ENCODE assay signal across 7 mouse cellular contexts in the genomic region with DNA sequence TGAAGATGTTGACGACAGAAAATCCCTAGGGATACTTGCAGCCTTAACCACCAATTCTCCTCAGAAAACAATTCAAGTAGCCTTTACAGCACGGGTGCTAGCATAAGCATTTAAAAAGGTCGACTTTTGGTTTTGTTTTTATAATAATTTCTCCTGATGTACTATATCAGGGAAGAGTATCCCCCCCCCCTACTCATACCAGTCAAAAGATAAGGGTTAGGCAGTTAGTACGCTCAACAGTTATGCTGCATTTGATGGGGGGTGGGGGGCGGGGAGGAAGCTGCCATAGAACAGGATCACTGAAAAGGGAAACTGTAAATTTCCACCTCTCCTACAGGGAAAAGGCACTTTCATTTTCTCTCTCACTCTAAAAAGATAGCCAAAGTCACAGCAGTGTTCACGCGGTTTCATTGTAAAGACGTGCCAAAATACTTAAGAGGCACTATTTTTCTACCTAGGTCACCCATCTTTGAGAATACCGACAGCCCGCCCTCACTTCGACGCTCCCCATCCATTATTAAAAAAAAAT. TPM values are rescaled to one million over a fixed set of nuclear protein-coding genes. Genes with fewer than 3 reads are reported as not detected.
DNase-seq lines count a peak whose midpoint lies in the region; ATAC-seq lines count a peak whose summit lies in the region.

No protein-coding gene starts in this region.

- H3K27ac ChIP-seq in lung, embryonic 16.5 days (ENCODE audit: low read length) = peak overlapping the region; percentile 84
- H3K27ac ChIP-seq in embryonic facial prominence, embryonic 15.5 days (replicated peaks) = no peak overlapping the region; the same call in 1 of the 2 replicates
- H3K27ac ChIP-seq in limb, embryonic 13.5 days = 0 out of 2 replicates have a peak overlapping the region, but pooled peaks have one; percentile 1
- peak overlapping the region; percentile 83; the same call in 1 of the 2 replicates for H3K27ac ChIP-seq in stomach, embryonic 15.5 days

- peak overlapping the region; percentile 83 for H3K9ac ChIP-seq in lung, embryonic 16.5 days (ENCODE audit: low read length)
- H3K9ac ChIP-seq in embryonic facial prominence, embryonic 15.5 days = peak overlapping the region; percentile 42
- peak overlapping the region; percentile 79; the same call in 1 of the 2 replicates for H3K9ac ChIP-seq in limb, embryonic 13.5 days
- peak overlapping the region; percentile 55; the same call in 1 of the 2 replicates for H3K9ac ChIP-seq in stomach, embryonic 15.5 days

- DNase-seq in lung, postnatal 36 days = no peak
- no peak for DNase-seq in gastrocnemius, postnatal 36 days
- DNase-seq in MN1 (ENCODE audit: low spot score) = no peak

- H3K4me1 ChIP-seq in lung, embryonic 16.5 days (replicated peaks; ENCODE audit: control insufficient read depth, insufficient read depth, low read length) = peaks cover 7% of the 10 kb centered on the region; the same call in 1 of the 2 replicates
- 0 out of 2 replicates have a peak, but pooled peaks cover 10% of the 10 kb centered on the region for H3K4me1 ChIP-seq in embryonic facial prominence, embryonic 15.5 days
- H3K4me1 ChIP-seq in limb, embryonic 13.5 days = peaks cover 9% of the 10 kb centered on the region; the same call in 1 of the 2 replicates
- peaks cover 10% of the 10 kb centered on the region for H3K4me1 ChIP-seq in stomach, embryonic 15.5 days

- no peaks in the 10 kb centered on the region for H3K9me3 ChIP-seq in lung, embryonic 16.5 days (ENCODE audit: control insufficient read depth, low read length)
- no peaks in the 10 kb centered on the region for H3K9me3 ChIP-seq in embryonic facial prominence, embryonic 15.5 days (replicated peaks)
- H3K9me3 ChIP-seq in limb, embryonic 13.5 days = no peaks in the 10 kb centered on the region
- no peaks in the 10 kb centered on the region for H3K9me3 ChIP-seq in stomach, embryonic 15.5 days

- peak overlapping the region; percentile 85 for H3K4me3 ChIP-seq in lung, embryonic 16.5 days (ENCODE audit: low read length)
- H3K4me3 ChIP-seq in embryonic facial prominence, embryonic 15.5 days (replicated peaks) = peak overlapping the region; percentile 78
- peak overlapping the region; percentile 75 for H3K4me3 ChIP-seq in limb, embryonic 13.5 days
- H3K4me3 ChIP-seq in stomach, embryonic 15.5 days (replicated peaks) = peak overlapping the region; percentile 76

- H3K36me3 ChIP-seq in lung, embryonic 16.5 days (ENCODE audit: control insufficient read depth, insufficient read depth, low read length) = no peaks in the 10 kb centered on the region
- H3K36me3 ChIP-seq in embryonic facial prominence, embryonic 15.5 days = no peaks in the 10 kb centered on the region
- 0 out of 2 replicates have a peak, but pooled peaks cover 3% of the 10 kb centered on the region for H3K36me3 ChIP-seq in limb, embryonic 13.5 days
- no peaks in the 10 kb centered on the region for H3K36me3 ChIP-seq in stomach, embryonic 15.5 days

- ATAC-seq in lung, embryonic 16.5 days (ENCODE audit: low read depth) = no peak
- ATAC-seq in embryonic facial prominence, embryonic 15.5 days (ENCODE audit: insufficient number of reproducible peaks, low FRiP score, low TSS enrichment, low read depth) = no peak
- no peak for ATAC-seq in limb, embryonic 13.5 days (ENCODE audit: low FRiP score, low read depth)
- no peak for ATAC-seq in stomach, embryonic 15.5 days (ENCODE audit: insufficient read depth, low FRiP score, low read depth)

- WGBS in lung, embryonic 16.5 days = 3% methylated on average over 12 of the region's 12 CpGs
- WGBS in embryonic facial prominence, embryonic 15.5 days = 6% methylated on average over 12 of the region's 12 CpGs
- WGBS in limb, embryonic 13.5 days = 5% methylated on average over 12 of the region's 12 CpGs
- 5% methylated on average over 12 of the region's 12 CpGs for WGBS in stomach, embryonic 15.5 days

- H3K27me3 ChIP-seq in lung, embryonic 16.5 days (ENCODE audit: control insufficient read depth, insufficient read depth, low read depth, low read length) = no peaks in the 10 kb centered on the region
- H3K27me3 ChIP-seq in embryonic facial prominence, embryonic 15.5 days = no peaks in the 10 kb centered on the region
- no peaks in the 10 kb centered on the region for H3K27me3 ChIP-seq in limb, embryonic 13.5 days
- no peaks in the 10 kb centered on the region for H3K27me3 ChIP-seq in stomach, embryonic 15.5 days (replicated peaks)

- peak overlapping the region; percentile 88 for H3K4me2 ChIP-seq in lung, embryonic 16.5 days (ENCODE audit: low read depth, low read length)
- H3K4me2 ChIP-seq in embryonic facial prominence, embryonic 15.5 days (replicated peaks) = peak overlapping the region; percentile 84
- H3K4me2 ChIP-seq in limb, embryonic 13.5 days (replicated peaks) = peak overlapping the region; percentile 98
- H3K4me2 ChIP-seq in stomach, embryonic 15.5 days = peak overlapping the region; percentile 91

- intact Hi-C loops in gastrocnemius, postnatal 36 days (cut with DNase I) = no loop called here

RNA-seq across cellular contexts. Expression of a gene that starts 1.4 kb away (rescaled TPM):
- polyA plus RNA-seq in lung, embryonic 16.5 days (2015; fragmentation: Nextera tagmentation; extraction: Ambion mirVana) = 21.9 and 24.1 TPM in 2 replicates
- 21.5 and 22.3 TPM in 2 replicates for polyA plus RNA-seq in embryonic facial prominence, embryonic 15.5 days (2015; fragmentation: Nextera tagmentation; extraction: Ambion mirVana)
- 20.8 and 20.9 TPM in 2 replicates for polyA plus RNA-seq in limb, embryonic 13.5 days (2015; fragmentation: Nextera tagmentation; extraction: Ambion mirVana)
- 20.0 and 21.4 TPM in 2 replicates for polyA plus RNA-seq in stomach, embryonic 15.5 days (2015; fragmentation: Nextera tagmentation; extraction: Ambion mirVana)
- 1 to 10 TPM; 2.2 to 3.6 TPM for total RNA-seq in gastrocnemius, postnatal 36 days (2021)

RNA-seq across cellular contexts. Expression of a gene that starts 30.3 kb away (rescaled TPM):
- 133 and 141 TPM in 2 replicates for polyA plus RNA-seq in lung, embryonic 16.5 days (2015; fragmentation: Nextera tagmentation; extraction: Ambion mirVana)
- polyA plus RNA-seq in embryonic facial prominence, embryonic 15.5 days (2015; fragmentation: Nextera tagmentation; extraction: Ambion mirVana) = 103 and 111 TPM in 2 replicates
- 48.5 and 55.8 TPM in 2 replicates for polyA plus RNA-seq in limb, embryonic 13.5 days (2015; fragmentation: Nextera tagmentation; extraction: Ambion mirVana)
- 67.1 and 73.6 TPM in 2 replicates for polyA plus RNA-seq in stomach, embryonic 15.5 days (2015; fragmentation: Nextera tagmentation; extraction: Ambion mirVana)
- total RNA-seq in gastrocnemius, postnatal 36 days (2021) = 1 to 10 TPM; 5.5 to 7.7 TPM
